Mouse (Mus musculus) brain, embryonic 14.5 days (tissue): ENCODE results near the gene Ppp1r12b. TPM values are rescaled to one million over a fixed set of nuclear protein-coding genes. Genes with fewer than 3 reads are reported as not detected.

Source experiments
- DNase-seq: peaks from one replicate; pipeline ENCODE4 v3.0.0-alpha.2; 2011; ENCODE audit warnings: low read depth
- CTCF ChIP-seq: fragments of 200-500 bp; IDR thresholded peaks from 2 replicates; pipeline ENCODE4 v1.5.1; 2012; ENCODE audit warnings: inconsistent platforms, mild to moderate bottlenecking, moderate library complexity, borderline replicate concordance; ENCODE audit not compliant: insufficient read depth, insufficient read length; ENCODE audit errors: extremely low read depth
- POLR2A ChIP-seq: fragments of 200-500 bp; IDR thresholded peaks from 2 replicates; pipeline ENCODE4 v1.6.1; 2012; ENCODE audit warnings: mild to moderate bottlenecking, inconsistent platforms, borderline replicate concordance; ENCODE audit not compliant: poor library complexity, insufficient read depth, insufficient read length, severe bottlenecking; ENCODE audit errors: extremely low read depth
- polyA plus RNA-seq: library from polyadenylated mRNA; depleted of rRNA; stranded (reverse); fragments of >200 nt; gene quantifications from 2 replicates; pipeline ENCODE4 v1.2.3, GENCODE M21; 2012

Ppp1r12b gene
- polyA plus RNA-seq, 1 experiment = 16.8 TPM

DNA sequence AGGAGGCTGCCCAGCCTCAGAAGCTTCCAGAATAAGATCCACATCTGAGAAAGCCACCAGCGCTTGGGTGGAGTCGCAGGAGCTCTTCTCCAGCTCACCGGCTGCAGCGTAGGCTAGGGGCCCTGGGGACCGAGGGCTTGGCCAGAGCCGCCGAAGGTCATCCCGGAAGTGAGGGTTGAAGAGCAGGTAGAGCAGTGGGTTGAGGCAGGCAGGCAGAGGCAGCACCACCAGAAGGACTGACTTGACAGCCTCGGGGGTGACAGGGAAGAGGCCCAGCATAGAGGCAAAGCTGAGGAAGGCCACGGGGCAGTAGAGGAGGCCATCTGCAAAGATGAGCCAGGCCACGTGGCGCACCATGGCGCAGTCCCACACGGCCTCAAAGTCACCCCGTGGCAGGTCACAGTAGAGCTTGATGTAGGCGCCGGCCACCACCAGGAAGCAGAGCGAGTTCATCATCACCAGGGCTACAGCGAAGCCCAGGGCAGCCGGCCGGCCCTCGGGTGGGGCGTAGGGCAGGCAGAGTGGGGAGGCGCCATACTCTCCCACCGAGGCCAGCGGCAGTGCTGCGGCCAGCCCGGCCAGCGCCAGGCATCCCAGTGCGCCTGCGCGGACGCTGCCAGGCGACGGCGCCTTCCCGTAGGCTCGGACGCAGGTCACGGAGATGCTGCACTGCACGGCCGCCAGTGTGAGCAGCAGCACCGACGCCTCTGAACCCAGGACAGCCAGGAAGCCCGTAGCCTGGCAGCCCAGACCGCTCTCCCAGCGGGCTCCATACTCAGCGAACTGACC is 31.6 kb upstream of the Ppp1r12b start:
- TF ChIP-seq POLR2A (peak; percentile 72), CTCF (no peak)
- peak; percentile 77 for DNase-seq

DNA sequence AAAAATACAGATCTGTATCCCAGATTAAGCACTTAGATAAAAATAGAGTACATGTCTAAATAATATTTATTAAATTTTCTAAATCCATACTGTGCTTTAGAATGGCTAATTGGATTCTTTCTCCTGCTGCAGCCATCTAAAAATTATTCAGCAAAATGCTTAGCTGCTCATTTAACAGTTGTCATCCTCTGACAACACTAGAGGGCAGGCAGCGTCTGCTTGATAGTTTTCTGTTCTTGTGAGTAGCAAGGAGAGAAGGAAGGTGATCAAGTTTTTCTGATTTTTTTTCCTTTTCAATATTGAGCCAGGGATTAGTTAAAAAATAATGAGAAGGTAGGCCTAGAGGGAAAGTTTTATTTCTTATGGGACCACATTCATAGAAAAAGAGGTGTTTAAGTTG is 17.2 kb upstream of the Ppp1r12b start:
- peak; percentile 49 for DNase-seq
- TF ChIP-seq POLR2A (no peak), CTCF (peak; percentile 29; the same call in 1 of the 2 replicates)

DNA sequence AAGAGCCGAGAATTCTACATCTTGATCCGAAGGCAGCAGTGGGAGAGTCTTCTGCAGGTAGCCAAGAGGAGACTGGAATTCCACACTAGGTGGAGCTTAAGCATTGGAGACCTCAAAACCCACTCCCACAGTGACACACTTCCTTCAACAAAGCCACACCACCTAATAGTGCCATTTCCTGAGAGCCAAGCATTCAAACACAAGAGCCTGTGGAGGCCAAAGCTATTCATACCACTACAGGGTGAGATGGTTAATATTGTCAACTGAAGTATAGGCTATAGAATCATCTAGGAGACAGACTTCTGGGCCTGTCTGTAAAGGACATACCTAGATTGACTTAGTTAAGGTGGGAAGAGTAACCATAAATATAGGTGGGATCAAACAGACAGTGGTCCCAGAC is 9.7 kb upstream of the Ppp1r12b start:
- TF ChIP-seq CTCF (no peak), POLR2A (no peak)
- no peak for DNase-seq

DNA sequence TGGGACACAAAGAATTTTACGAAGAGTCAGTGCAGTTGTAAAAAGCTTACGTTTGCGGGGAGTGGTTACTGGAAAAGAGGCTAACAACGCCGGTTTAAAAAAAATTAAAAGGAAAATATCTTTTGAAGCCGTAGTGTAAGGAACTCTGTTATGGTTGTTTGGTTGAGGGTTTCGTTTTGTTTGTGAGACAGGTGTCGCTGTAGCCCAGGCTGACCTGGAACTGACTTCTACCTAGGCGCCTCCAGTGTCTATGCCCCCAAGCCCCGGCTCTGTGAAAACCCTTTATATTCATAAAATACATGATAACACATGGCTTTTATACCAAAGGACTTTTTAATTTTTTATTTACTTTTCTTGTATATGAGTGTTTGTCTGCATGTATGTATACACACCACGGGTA is 7.1 kb upstream of the Ppp1r12b start:
- TF ChIP-seq POLR2A (no peak), CTCF (no peak)
- peak; percentile 58 for DNase-seq

DNA sequence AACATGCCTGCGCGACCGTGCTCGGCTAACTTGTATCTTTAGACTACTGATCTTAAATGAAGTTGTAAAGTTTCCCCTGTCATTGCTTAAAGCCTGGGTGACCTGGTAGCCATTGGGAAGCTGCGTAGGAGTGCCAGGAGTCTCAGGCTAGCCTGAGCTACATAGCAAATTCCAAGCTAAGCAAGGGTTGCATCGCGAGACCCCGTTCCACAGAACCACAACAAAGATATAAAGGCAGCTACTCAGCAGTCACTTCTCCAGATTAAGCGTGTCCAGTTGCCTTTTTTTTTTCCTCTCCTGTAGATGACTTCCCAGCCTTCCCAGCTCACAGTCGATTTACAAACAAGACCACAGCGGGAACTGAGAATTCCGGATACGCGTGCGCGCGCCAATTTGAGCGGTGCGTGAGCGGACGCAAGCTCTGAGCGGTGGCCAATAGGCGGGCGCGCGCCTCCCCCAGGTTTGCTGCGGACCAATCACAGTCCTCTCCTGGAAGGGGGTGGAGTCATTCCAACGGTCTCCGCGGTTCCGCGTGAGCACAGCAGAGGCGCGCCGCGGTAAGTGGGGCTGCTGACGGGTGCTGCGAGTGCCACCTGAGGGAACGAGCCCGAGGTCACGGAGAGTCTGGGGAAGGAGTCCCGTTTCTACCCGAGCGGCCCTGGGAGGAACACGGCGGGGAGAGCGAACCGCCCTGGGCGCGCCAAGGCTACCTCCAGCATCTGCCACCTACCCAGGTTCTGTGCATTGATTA is 6.5 kb upstream of the Ppp1r12b start, which contains the start of gene Ube2t:
Gene Ube2t, plus strand, starts transcription at position 513 of the 751 bp plus-strand sequence.
- peak; percentile 98 for DNase-seq
- no peak for TF ChIP-seq CTCF
- peak; percentile 54; the same call in 1 of the 2 replicates for TF ChIP-seq POLR2A

DNA sequence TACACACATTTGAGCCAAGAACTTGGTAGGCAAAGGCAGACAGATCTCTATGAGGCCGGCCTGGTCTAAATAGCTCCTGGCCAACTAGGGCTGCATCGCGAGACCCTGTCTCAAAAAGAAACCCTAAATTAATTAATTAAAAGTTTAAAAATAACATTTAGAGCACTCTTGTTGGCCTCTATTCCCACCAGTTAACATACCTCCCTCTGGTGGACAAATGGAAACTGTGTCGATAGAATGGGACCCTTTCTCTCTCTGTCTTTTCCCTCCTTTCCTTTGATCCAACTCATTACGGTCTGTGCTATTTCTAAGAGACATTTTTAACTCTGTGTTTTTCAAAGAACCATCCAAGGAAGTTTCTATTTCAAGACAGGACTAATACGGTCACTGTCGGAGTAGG is 4.9 kb upstream of the Ppp1r12b start:
- DNase-seq = no peak
- TF ChIP-seq POLR2A (no peak), CTCF (no peak)

DNA sequence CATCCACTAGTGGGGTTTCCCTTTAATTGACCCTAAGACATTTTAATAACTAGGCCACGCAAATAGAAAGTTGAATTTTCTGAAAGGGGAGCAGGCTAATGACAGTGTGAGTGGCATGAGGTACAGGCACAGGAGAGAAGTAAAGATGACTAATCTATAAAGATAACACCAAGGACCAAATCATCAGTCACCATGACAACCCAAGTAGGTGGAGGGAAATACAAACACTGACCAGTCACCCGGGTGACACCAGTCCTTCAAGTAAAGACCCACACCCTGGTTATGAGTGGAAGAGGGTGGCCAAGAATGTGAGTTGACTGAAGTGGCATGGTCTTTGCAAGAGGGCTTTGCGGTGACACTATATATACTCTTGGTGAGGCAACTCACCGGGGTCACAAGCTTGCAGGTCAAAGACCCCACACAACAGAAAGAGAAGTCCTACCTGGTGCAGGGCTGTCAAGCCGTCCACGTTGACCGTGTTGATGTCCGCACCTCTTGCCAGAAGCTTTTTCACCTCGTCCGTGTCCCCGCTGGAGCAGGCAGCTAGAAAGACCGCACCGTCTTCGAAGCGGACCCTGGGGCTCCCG is 599 bp downstream of the Ppp1r12b start:
- DNase-seq = no peak
- no peak for TF ChIP-seq POLR2A
- no peak for TF ChIP-seq CTCF

DNA sequence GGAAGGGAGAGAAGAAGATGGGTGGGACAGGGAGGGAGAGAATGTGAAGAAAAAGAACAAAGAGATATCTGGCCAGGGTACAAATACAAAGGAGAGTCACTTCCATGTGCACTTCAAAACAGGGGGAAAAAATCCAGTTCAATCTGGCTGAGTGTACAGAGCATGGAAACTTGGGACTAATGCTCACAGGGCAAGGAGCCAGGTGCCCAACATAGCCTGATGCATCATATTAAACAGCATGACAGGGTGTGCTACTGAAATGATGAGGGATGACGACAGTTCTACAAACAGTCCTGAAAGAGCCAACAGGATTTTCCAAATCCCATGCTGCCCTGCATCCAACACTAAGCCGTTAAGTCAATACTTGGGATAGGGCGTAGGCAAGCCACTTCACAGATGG is 5.8 kb downstream of the Ppp1r12b start:
- peak; percentile 35 for DNase-seq
- no peak for TF ChIP-seq POLR2A
- TF ChIP-seq CTCF = no peak

DNA sequence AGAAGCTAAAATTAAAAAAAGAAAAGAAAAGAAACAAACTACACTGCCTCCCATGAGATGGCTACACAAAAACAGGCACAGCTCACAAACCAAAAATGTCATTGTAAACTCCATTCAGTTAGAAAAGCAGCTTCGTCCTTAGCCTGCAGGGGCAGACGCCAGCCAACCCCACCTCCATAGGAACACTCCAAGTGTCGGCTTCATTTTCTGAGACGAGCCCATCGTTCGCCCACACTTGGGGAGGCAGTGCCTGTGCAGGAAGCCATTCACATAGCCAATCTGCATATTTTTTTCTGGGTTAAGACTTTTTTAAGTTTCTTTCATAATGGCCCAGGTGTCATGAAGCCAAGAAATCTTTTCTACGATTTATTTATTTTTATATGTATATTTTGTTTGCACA is 8.2 kb downstream of the Ppp1r12b start:
- DNase-seq = no peak
- TF ChIP-seq CTCF = no peak
- TF ChIP-seq POLR2A = no peak

DNA sequence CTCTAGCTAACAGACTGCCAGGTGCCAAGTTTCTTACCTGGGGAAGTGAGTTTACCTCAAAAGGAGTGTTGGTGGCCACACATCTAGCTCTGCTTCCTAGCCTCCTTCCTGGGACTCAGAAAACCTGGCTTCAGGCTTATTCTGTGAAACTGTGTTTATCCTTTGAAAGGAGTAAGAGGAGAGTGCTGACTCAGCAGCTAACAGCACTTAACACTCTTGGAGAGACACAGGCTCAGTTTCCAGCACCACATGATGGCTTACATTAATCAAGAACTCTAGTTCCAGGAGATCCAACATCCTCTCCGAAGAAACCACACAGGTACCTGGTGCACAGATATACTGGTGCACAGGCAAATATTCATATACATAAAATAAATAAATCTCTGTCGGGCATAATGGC is 12.8 kb downstream of the Ppp1r12b start:
- TF ChIP-seq CTCF (no peak), POLR2A (no peak)

DNA sequence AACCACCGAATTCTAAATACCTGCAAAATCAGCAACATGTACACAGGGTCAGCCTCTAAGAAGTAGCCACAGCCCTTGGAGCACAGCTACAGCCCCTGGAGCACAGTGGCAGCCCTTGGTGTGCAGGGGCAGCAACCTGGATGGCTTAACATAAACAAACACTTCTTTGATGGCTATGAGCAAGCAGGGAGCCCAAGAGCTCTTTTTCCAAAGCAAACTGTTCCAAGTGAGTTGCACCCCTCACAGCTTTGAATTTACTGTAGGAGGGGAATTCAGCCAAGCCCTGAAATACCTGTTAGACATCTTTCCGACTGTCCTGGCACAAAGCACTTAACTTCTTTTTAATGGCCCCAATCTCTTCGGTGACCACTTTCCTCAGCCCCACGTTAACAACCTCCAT is 14.9 kb downstream of the Ppp1r12b start:
- TF ChIP-seq POLR2A = no peak
- TF ChIP-seq CTCF = no peak
- no peak for DNase-seq

More for the DNA sequence above, 12.8 kb downstream of the Ppp1r12b start:
- DNase-seq = no peak

DNA sequence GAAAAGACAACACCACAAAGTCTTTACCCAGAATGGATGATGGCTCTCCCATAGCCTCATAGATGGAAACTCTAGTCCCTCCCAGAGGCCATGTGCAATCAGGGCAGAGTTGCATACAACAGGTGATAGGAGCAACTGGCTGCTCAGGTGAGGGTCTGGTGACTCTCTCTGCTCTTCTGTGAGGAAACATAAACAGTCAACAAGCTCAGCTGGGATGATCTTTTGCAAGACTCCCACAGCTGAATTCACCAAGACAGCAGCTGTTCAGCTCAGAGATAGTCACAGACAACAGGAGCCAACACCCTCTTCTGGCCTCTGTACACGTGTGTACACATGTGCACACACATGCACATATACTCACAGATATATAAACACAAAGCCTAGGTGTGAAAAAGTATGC is 17.5 kb downstream of the Ppp1r12b start:
- no peak for DNase-seq
- TF ChIP-seq POLR2A = no peak
- TF ChIP-seq CTCF = no peak
